Comparison of ENCODE assay signal across 8 mouse cellular contexts in genomic region chr2:104742741-104743064, GRCm38 (mm10). TPM values are rescaled to one million over a fixed set of nuclear protein-coding genes. Genes with fewer than 3 reads are reported as not detected.
DNase-seq lines count a peak whose midpoint lies in the region; ATAC-seq lines count a peak whose summit lies in the region.

Gene Depdc7, minus strand, starts transcription at chr2:104742878.

- peaks cover 2% of the 10 kb centered on the region for H3K27me3 ChIP-seq in forebrain, embryonic 16.5 days (replicated peaks; ENCODE audit: control insufficient read depth, insufficient read depth, low read length)
- H3K27me3 ChIP-seq in neural tube, embryonic 14.5 days (ENCODE audit: control insufficient read depth, insufficient read depth, low read length): no peaks in the 10 kb centered on the region

- H3K9ac ChIP-seq in forebrain, embryonic 16.5 days (replicated peaks; ENCODE audit: low read depth, low read length): peak within 1 kb of the TSS; percentile 72
- H3K9ac ChIP-seq in neural tube, embryonic 14.5 days (replicated peaks; ENCODE audit: low read depth, low read length): peak within 1 kb of the TSS; percentile 66

- H3K9me3 ChIP-seq in forebrain, embryonic 16.5 days (ENCODE audit: control insufficient read depth, low read length): no peaks in the 10 kb centered on the region
- H3K9me3 ChIP-seq in neural tube, embryonic 14.5 days (ENCODE audit: control insufficient read depth, low read length): no peaks in the 10 kb centered on the region

- H3K27ac ChIP-seq in forebrain, embryonic 16.5 days (ENCODE audit: low read length): no peak within 1 kb of the TSS
- no peak within 1 kb of the TSS for H3K27ac ChIP-seq in neural tube, embryonic 14.5 days (ENCODE audit: low read depth, low read length)

- H3K36me3 ChIP-seq in forebrain, embryonic 16.5 days (ENCODE audit: control insufficient read depth, insufficient read depth): no peaks in the 10 kb centered on the region
- no peaks in the 10 kb centered on the region for H3K36me3 ChIP-seq in neural tube, embryonic 14.5 days (ENCODE audit: control insufficient read depth, insufficient read depth, low read length)

- intact Hi-C loops in heart, postnatal 25 days (cut with DNase I): loop anchor here (5.0 kb wide), 1 partner anchor 55 kb away; no protein-coding TSS in a partner anchor

- peak; percentile 85 for ATAC-seq in cerebellum, adult (ENCODE audit: insufficient number of reproducible peaks, low FRiP score, low TSS enrichment)
- peak; percentile 94 for ATAC-seq in forebrain, embryonic 16.5 days
- peak; percentile 90 for ATAC-seq in neural tube, embryonic 14.5 days (ENCODE audit: low read depth)

- under 1% methylated on average over 31 of the region's 31 CpGs for WGBS in forebrain, embryonic 16.5 days
- 0% methylated on average over 27 of the region's 31 CpGs for WGBS in neural tube, embryonic 14.5 days

- H3K4me1 ChIP-seq in forebrain, embryonic 16.5 days (replicated peaks; ENCODE audit: control insufficient read depth, insufficient read depth, low read length): peaks cover 19% of the 10 kb centered on the region
- no peaks in the 10 kb centered on the region for H3K4me1 ChIP-seq in neural tube, embryonic 14.5 days (ENCODE audit: control insufficient read depth, insufficient read depth, low read length)

- peak; percentile 95 for DNase-seq in ES-CJ7 (ENCODE audit: low read depth, low spot score)
- DNase-seq in heart, postnatal 25 days (ENCODE audit: low spot score): peak; percentile 74
- DNase-seq in layer of hippocampus, adult 18-20 months (ENCODE audit: low spot score in 2 of 2): peak; percentile 69 to 89
- DNase-seq in lung, adult 18-20 months: peak; percentile 91 to 93
- peak; percentile 89 for DNase-seq in testis, postnatal 14 days (ENCODE audit: low spot score)

- H3K4me2 ChIP-seq in forebrain, embryonic 16.5 days (ENCODE audit: low read length): peak within 1 kb of the TSS; percentile 98
- peak within 1 kb of the TSS; percentile 100 for H3K4me2 ChIP-seq in neural tube, embryonic 14.5 days (ENCODE audit: low read depth, low read length)

- peak within 1 kb of the TSS; percentile 79 for H3K4me3 ChIP-seq in forebrain, embryonic 16.5 days (replicated peaks; ENCODE audit: low read length)
- H3K4me3 ChIP-seq in neural tube, embryonic 14.5 days (ENCODE audit: low read depth, low read length): peak within 1 kb of the TSS; percentile 66

RNA-seq across cellular contexts. Expression of gene Depdc7, which starts in this region (rescaled TPM):
- polyA plus RNA-seq in forebrain, embryonic 16.5 days (2015; fragmentation: Nextera tagmentation; extraction: Ambion mirVana): 1.9 and 2.4 TPM in 2 replicates
- under 1 TPM; 0.89 to 0.99 TPM for total RNA-seq in heart, postnatal 25 days (2021)
- 1 to 10 TPM; 2.8 to 3.9 TPM for total RNA-seq in layer of hippocampus, adult 18-20 months (2021)
- polyA plus RNA-seq in neural tube, embryonic 14.5 days (2014; fragmentation: Nextera tagmentation; extraction: Ambion mirVana): 0.70 and 1.2 TPM in 2 replicates

Comparison
In these comparisons a context has a peak if more than half of its experiments do, and no peak if none do; other contexts are left out.
1. Peak in DNase-seq in heart, postnatal 25 days; RNA of the gene not detected or under 1 TPM.